Mouse (Mus musculus) spleen, embryonic (tissue): ENCODE measurements at regions not wholly inside any gene's neighbourhood (a gene's known extent, or its start where the extent isn't known, plus 50 kb on each side); places are given as distances from the start of the nearest gene placed in this dataset.

Source experiments
- CTCF ChIA-PET: fragments of 350-600 bp; sonication (Branson Sonifier 250); formaldehyde crosslinking; loops from one replicate; lab custom pipeline; 2022; lab: Charles Lee

GRCm38 (mm10) chr9:88068881-88069304 is 258.1 kb upstream of the Nt5e start:
- CTCF ChIA-PET = no interaction called here

- CTCF ChIA-PET = no interaction called here
These were observed 257.2 kb upstream of the Nt5e start for GRCm38 (mm10) chr9:88069834-88070233.

- CTCF ChIA-PET = no interaction called here
These were observed 253.8 kb upstream of the Nt5e start for GRCm38 (mm10) chr9:88073165-88073564.

GRCm38 (mm10) chr9:88073579-88073978 is 253.4 kb upstream of the Nt5e start:
- CTCF ChIA-PET = no interaction called here

- CTCF ChIA-PET = no interaction called here
These were observed 244.0 kb upstream of the Nt5e start for GRCm38 (mm10) chr9:88082931-88083479.

- CTCF ChIA-PET = no interaction called here
These were observed 241.7 kb upstream of the Nt5e start for GRCm38 (mm10) chr9:88085181-88085816.

- CTCF ChIA-PET = no interaction called here
These were observed 241.1 kb upstream of the Nt5e start for GRCm38 (mm10) chr9:88085866-88086265.

- CTCF ChIA-PET = interaction anchor here (0.5 kb wide), 1 partner anchor 14 kb away, joined by 6 read pairs; no protein-coding TSS in a partner anchor
These were observed 235.0 kb upstream of the Nt5e start for GRCm38 (mm10) chr9:88091781-88092527.

- CTCF ChIA-PET = no interaction called here
These were observed 234.4 kb upstream of the Nt5e start for GRCm38 (mm10) chr9:88092561-88092960.

- CTCF ChIA-PET = no interaction called here
These were observed 213.9 kb upstream of the Nt5e start for GRCm38 (mm10) chr9:88113094-88113493.

GRCm38 (mm10) chr9:88120536-88120935 is 206.5 kb upstream of the Nt5e start:
- CTCF ChIA-PET = no interaction called here

- CTCF ChIA-PET = no interaction called here
These were observed 205.9 kb upstream of the Nt5e start for GRCm38 (mm10) chr9:88120963-88121570.

GRCm38 (mm10) chr9:88124322-88125005 is 202.5 kb upstream of the Nt5e start:
- CTCF ChIA-PET = no interaction called here

GRCm38 (mm10) chr9:88163025-88163780 is 163.8 kb upstream of the Nt5e start:
- CTCF ChIA-PET = no interaction called here

GRCm38 (mm10) chr9:88177575-88178254 is 149.3 kb upstream of the Nt5e start:
- CTCF ChIA-PET = no interaction called here

- CTCF ChIA-PET = no interaction called here
These were observed 145.6 kb upstream of the Nt5e start for GRCm38 (mm10) chr9:88181189-88181994.

- CTCF ChIA-PET = no interaction called here
These were observed 119.6 kb upstream of the Nt5e start for GRCm38 (mm10) chr9:88207378-88207777.

- CTCF ChIA-PET = no interaction called here
These were observed 119.0 kb upstream of the Nt5e start for GRCm38 (mm10) chr9:88208022-88208421.

- CTCF ChIA-PET = no interaction called here
These were observed 112.2 kb upstream of the Nt5e start for GRCm38 (mm10) chr9:88214758-88215157.

GRCm38 (mm10) chr9:88220360-88220759 is 106.6 kb upstream of the Nt5e start:
- CTCF ChIA-PET = no interaction called here
